Mouse (Mus musculus): ENCODE results near the gene Qk. TPM values are rescaled to one million over a fixed set of nuclear protein-coding genes. Genes with fewer than 3 reads are reported as not detected.

The Qk gene
- total and polyA plus RNA-seq, 3 experiments: 58.4 to 1,938 (median 128) TPM

GRCm38 (mm10) chr17:10268468-10268867 is 51.2 kb downstream of the Qk start:
- no peak overlapping the region for H3K9ac ChIP-seq (ENCODE audit: control insufficient read depth, low read depth, low read length, poor library complexity, severe bottlenecking)
- no peaks in the 10 kb centered on the region for H3K9me3 ChIP-seq (replicated peaks; ENCODE audit: insufficient read depth, low read length)
- H3K4me3 ChIP-seq (ENCODE audit: control insufficient read depth in 1 of 2, insufficient read depth in 1 of 2, low read depth in 2 of 2, low read length in 2 of 2): no peak overlapping the region
- H3K27ac ChIP-seq (ENCODE audit: control insufficient read depth, low read depth, low read length): no peak overlapping the region
- peaks cover 3 to 16% of the 10 kb centered on the region in 2 experiments; a peak in 3 of 4 replicates for H3K36me3 ChIP-seq (ENCODE audit: control insufficient read depth in 1 of 2, insufficient read depth in 2 of 2, low read length in 2 of 2)
- H3K79me2 ChIP-seq (ENCODE audit: control insufficient read depth, insufficient read depth, low read length, poor library complexity): peaks cover 2% of the 10 kb centered on the region; the same call in 1 of the 2 replicates
- no peak for TF ChIP-seq ETS1 (IDR thresholded peaks at IDR 0.05; ENCODE audit: low read depth, low read length)
- TF ChIP-seq MAFK (IDR thresholded peaks at IDR 0.05; ENCODE audit: borderline replicate concordance, low read depth, low read length): no peak
- TF ChIP-seq ZNF384 (IDR thresholded peaks at IDR 0.05; ENCODE audit: low read depth, low read length): no peak
- no peak for TF ChIP-seq EP300 (IDR thresholded peaks at IDR 0.05; ENCODE audit: low read depth in 1 of 2, low read length in 2 of 2)
- no peak for DNase-seq (ENCODE audit: low read depth, low spot score)
- no peaks in the 10 kb centered on the region for H3K4me1 ChIP-seq (ENCODE audit: control insufficient read depth in 1 of 2, insufficient read depth in 2 of 2, low read length in 2 of 2)
- no peaks in the 10 kb centered on the region for H3K27me3 ChIP-seq (ENCODE audit: control insufficient read depth in 1 of 2, insufficient read depth in 2 of 2, low read length in 2 of 2)

GRCm38 (mm10) chr17:10266207-10266606 is 53.4 kb downstream of the Qk start:
- Histone ChIP-seq H3K27me3 (ENCODE audit: control insufficient read depth in 1 of 2, insufficient read depth in 2 of 2, low read length in 2 of 2) (no peaks in the 10 kb centered on the region), H3K9ac (ENCODE audit: control insufficient read depth, low read depth, low read length, poor library complexity, severe bottlenecking) (no peak overlapping the region), H3K79me2 (ENCODE audit: control insufficient read depth, insufficient read depth, low read length, poor library complexity) (peaks cover 2% of the 10 kb centered on the region; the same call in 1 of the 2 replicates), H3K4me3 (ENCODE audit: control insufficient read depth in 1 of 2, insufficient read depth in 1 of 2, low read depth in 2 of 2, low read length in 2 of 2) (no peak overlapping the region), H3K27ac (ENCODE audit: control insufficient read depth, low read depth, low read length) (no peak overlapping the region), H3K4me1 (ENCODE audit: control insufficient read depth in 1 of 2, insufficient read depth in 2 of 2, low read length in 2 of 2) (no peaks in the 10 kb centered on the region), H3K9me3 (replicated peaks; ENCODE audit: insufficient read depth, low read length) (no peaks in the 10 kb centered on the region), H3K36me3 (ENCODE audit: control insufficient read depth in 1 of 2, insufficient read depth in 2 of 2, low read length in 2 of 2) (peaks cover 3 to 5% of the 10 kb centered on the region in 2 experiments; a peak in 3 of 4 replicates)
- peak; percentile 45 for DNase-seq (ENCODE audit: low read depth, low spot score)
- peak; percentile 44; the same call in 1 of the 2 replicates for TF ChIP-seq BHLHE40 (IDR thresholded peaks at IDR 0.05; ENCODE audit: borderline replicate concordance, low read depth, low read length)
- TF ChIP-seq SMC3 (IDR thresholded peaks at IDR 0.05; ENCODE audit: low read depth, low read length): no peak
- no peak for TF ChIP-seq KAT2A (conservative IDR thresholded peaks at IDR 0.05; ENCODE audit: low read depth, low read length)
- TF ChIP-seq TCF12 (IDR thresholded peaks at IDR 0.05; ENCODE audit: low read depth, low read length): peak; percentile 69
- no peak for TF ChIP-seq TBP (IDR thresholded peaks at IDR 0.05; ENCODE audit: low read depth, low read length)
- peak; percentile 67 for TF ChIP-seq GATA1 (IDR thresholded peaks at IDR 0.05; ENCODE audit: low read depth, low read length)
- no peak for TF ChIP-seq USF2 (IDR thresholded peaks at IDR 0.05; ENCODE audit: borderline replicate concordance in 1 of 2, insufficient read depth in 1 of 2, low read depth in 1 of 2, low read length in 2 of 2)
- TF ChIP-seq RCOR1 (IDR thresholded peaks at IDR 0.05; ENCODE audit: low read depth, low read length): peak; percentile 99
- no peak for TF ChIP-seq E2F4 (IDR thresholded peaks at IDR 0.05; ENCODE audit: borderline replicate concordance, low read depth, low read length)
- peak; percentile 36; the same call in 1 of the 2 replicates for TF ChIP-seq MXI1 (IDR thresholded peaks at IDR 0.05; ENCODE audit: low read depth, low read length)
- peak; percentile 37 to 50; a peak in 3 of 4 replicates for TF ChIP-seq EP300 (IDR thresholded peaks at IDR 0.05; ENCODE audit: low read depth in 1 of 2, low read length in 2 of 2)

All from MEL (cell line).